Mouse (Mus musculus) embryonic facial prominence, embryonic 10.5 days (tissue): Measurements from ENCODE around the gene Stn1. TPM values are rescaled to one million over a fixed set of nuclear protein-coding genes. Genes with fewer than 3 reads are reported as not detected.

Source experiments
- DNase-seq: peaks from one replicate; pipeline ENCODE4 v3.0.0-alpha.2; 2017; ENCODE audit warnings: low spot score
- H3K27ac ChIP-seq: fragments of 300-500 bp; sonication (generic); replicated peaks from 2 replicates; pipeline ENCODE4 v1.5.1; 2016; ENCODE audit warnings: mild to moderate bottlenecking
- H3K27me3 ChIP-seq: fragments of 300-500 bp; sonication (generic); replicated peaks from 2 replicates; pipeline ENCODE4 v1.6.1; 2016; ENCODE audit warnings: low read depth, mild to moderate bottlenecking; ENCODE audit not compliant: poor library complexity, severe bottlenecking
- H3K36me3 ChIP-seq: fragments of 300-500 bp; sonication (generic); replicated peaks from 2 replicates; pipeline ENCODE4 v1.6.1; 2016; ENCODE audit warnings: mild to moderate bottlenecking, moderate library complexity
- H3K4me1 ChIP-seq: fragments of 300-500 bp; sonication (generic); 2 replicates; pipeline ENCODE4 v1.6.1; 2016
- H3K4me3 ChIP-seq: fragments of 300-500 bp; sonication (generic); 2 replicates; pipeline ENCODE4 v1.5.1; 2016; ENCODE audit warnings: mild to moderate bottlenecking, moderate library complexity
- H3K9me3 ChIP-seq: fragments of 300-500 bp; sonication (generic); 2 replicates; pipeline ENCODE4 v1.6.1; 2016; ENCODE audit warnings: mild to moderate bottlenecking
- WGBS: fragments of 180-500 bp; shearing (Covaris S2); methylation state at CpG from one replicate; pipeline ENCODE4 v1.1.7; 2016; 5-methylcytosine and 5-hydroxymethylcytosine counted together
- polyA plus RNA-seq: library from polyadenylated mRNA; unstranded; fragments of >200 nt; fragmentation: Nextera tagmentation; extraction: Ambion mirVana; gene quantifications from 2 replicates; pipeline ENCODE4 v1.2.1, GENCODE M21; 2016

Stn1 gene
- polyA plus RNA-seq, 1 experiment from 2014 or later: 68.3 TPM

GRCm38 (mm10) chr19:47561996-47562441 lies 24.7 kb upstream of the Stn1 start:
- WGBS: 52% methylated on average over 5 of the region's 5 CpGs
- Histone ChIP-seq H3K9me3 (no peaks in the 10 kb centered on the region), H3K4me3 (no peak overlapping the region), H3K27me3 (peaks cover 9% of the 10 kb centered on the region; the same call in 1 of the 2 replicates), H3K27ac (no peak overlapping the region), H3K36me3 (no peaks in the 10 kb centered on the region), H3K4me1 (peaks cover 17% of the 10 kb centered on the region; the same call in 1 of the 2 replicates)
- DNase-seq: no peak

- Histone ChIP-seq H3K36me3 (no peaks in the 10 kb centered on the region), H3K9me3 (no peaks in the 10 kb centered on the region), H3K27ac (no peak overlapping the region), H3K4me1 (peaks cover 12% of the 10 kb centered on the region; the same call in 1 of the 2 replicates), H3K4me3 (no peak overlapping the region), H3K27me3 (no peaks in the 10 kb centered on the region)
- DNase-seq: no peak
- WGBS: 88% methylated on average over 12 of the region's 12 CpGs
These were observed 23.3 kb upstream of the Stn1 start for GRCm38 (mm10) chr19:47560544-47561161.

GRCm38 (mm10) chr19:47559751-47560512 lies 22.6 kb upstream of the Stn1 start:
- H3K4me1 ChIP-seq: peaks cover 11% of the 10 kb centered on the region; the same call in 1 of the 2 replicates
- H3K9me3 ChIP-seq: no peaks in the 10 kb centered on the region
- H3K36me3 ChIP-seq: no peaks in the 10 kb centered on the region
- WGBS: 68% methylated on average over 14 of the region's 14 CpGs
- DNase-seq: no peak
- H3K27me3 ChIP-seq: no peaks in the 10 kb centered on the region
- no peak overlapping the region for H3K27ac ChIP-seq
- no peak overlapping the region for H3K4me3 ChIP-seq

- no peak overlapping the region for H3K27ac ChIP-seq
- 71% methylated on average over 5 of the region's 5 CpGs for WGBS
- H3K36me3 ChIP-seq: no peaks in the 10 kb centered on the region
- DNase-seq: no peak
- no peak overlapping the region for H3K4me3 ChIP-seq
- peaks cover 11% of the 10 kb centered on the region; the same call in 1 of the 2 replicates for H3K4me1 ChIP-seq
- 0 out of 2 replicates have a peak, but pooled peaks cover 4% of the 10 kb centered on the region for H3K27me3 ChIP-seq
- no peaks in the 10 kb centered on the region for H3K9me3 ChIP-seq
These were observed 21.8 kb upstream of the Stn1 start for GRCm38 (mm10) chr19:47559145-47559544.

GRCm38 (mm10) chr19:47549584-47549983 lies 12.3 kb upstream of the Stn1 start:
- H3K4me1 ChIP-seq: no peaks in the 10 kb centered on the region
- no peak for DNase-seq
- H3K27ac ChIP-seq: no peak overlapping the region
- no peak overlapping the region for H3K4me3 ChIP-seq
- WGBS: 90% methylated on average over 4 of the region's 4 CpGs
- H3K9me3 ChIP-seq: no peaks in the 10 kb centered on the region
- no peaks in the 10 kb centered on the region for H3K36me3 ChIP-seq
- H3K27me3 ChIP-seq: 0 out of 2 replicates have a peak, but pooled peaks cover 3% of the 10 kb centered on the region

GRCm38 (mm10) chr19:47549174-47549573 lies 11.9 kb upstream of the Stn1 start:
- Histone ChIP-seq H3K9me3 (no peaks in the 10 kb centered on the region), H3K27ac (no peak overlapping the region), H3K36me3 (no peaks in the 10 kb centered on the region), H3K4me3 (no peak overlapping the region), H3K4me1 (no peaks in the 10 kb centered on the region), H3K27me3 (no peaks in the 10 kb centered on the region)
- 90% methylated on average over 9 of the region's 9 CpGs for WGBS
- DNase-seq: no peak

- DNase-seq: no peak
- Histone ChIP-seq H3K27me3 (no peaks in the 10 kb centered on the region), H3K4me3 (no peak overlapping the region), H3K27ac (no peak overlapping the region), H3K9me3 (no peaks in the 10 kb centered on the region), H3K36me3 (no peaks in the 10 kb centered on the region), H3K4me1 (no peaks in the 10 kb centered on the region)
- WGBS: 92% methylated on average over 11 of the region's 11 CpGs
These were observed 11.2 kb upstream of the Stn1 start for GRCm38 (mm10) chr19:47548432-47549076.

- H3K9me3 ChIP-seq: no peaks in the 10 kb centered on the region
- H3K27me3 ChIP-seq: no peaks in the 10 kb centered on the region
These were observed 8.2 kb upstream of the Stn1 start for GRCm38 (mm10) chr19:47545528-47545927.

GRCm38 (mm10) chr19:47545055-47545454 lies 7.7 kb upstream of the Stn1 start:
- Histone ChIP-seq H3K4me3 (no peak overlapping the region), H3K27ac (no peak overlapping the region), H3K9me3 (no peaks in the 10 kb centered on the region), H3K4me1 (no peaks in the 10 kb centered on the region), H3K27me3 (no peaks in the 10 kb centered on the region), H3K36me3 (no peaks in the 10 kb centered on the region)
- no peak for DNase-seq
- 63% methylated on average over 3 of the region's 3 CpGs for WGBS

More at GRCm38 (mm10) chr19:47545528-47545927, 8.2 kb upstream of the Stn1 start:
- Histone ChIP-seq H3K4me3 (no peak overlapping the region), H3K36me3 (no peaks in the 10 kb centered on the region), H3K27ac (no peak overlapping the region), H3K4me1 (no peaks in the 10 kb centered on the region)
- DNase-seq: no peak

GRCm38 (mm10) chr19:47542441-47542840 lies 5.1 kb upstream of the Stn1 start:
- Histone ChIP-seq H3K36me3 (no peaks in the 10 kb centered on the region), H3K4me1 (peaks cover 16% of the 10 kb centered on the region), H3K4me3 (no peak overlapping the region), H3K27ac (no peak overlapping the region), H3K9me3 (no peaks in the 10 kb centered on the region), H3K27me3 (no peaks in the 10 kb centered on the region)
- 81% methylated on average over 7 of the region's 7 CpGs for WGBS
- no peak for DNase-seq

- Histone ChIP-seq H3K4me3 (no peak overlapping the region), H3K4me1 (peaks cover 33% of the 10 kb centered on the region), H3K36me3 (peaks cover 4% of the 10 kb centered on the region), H3K27me3 (no peaks in the 10 kb centered on the region), H3K9me3 (no peaks in the 10 kb centered on the region), H3K27ac (no peak overlapping the region)
- 17% methylated on average over 6 of the region's 6 CpGs for WGBS
- peak; percentile 21 for DNase-seq
These were observed 1.5 kb upstream of the Stn1 start for GRCm38 (mm10) chr19:47538801-47539200.

GRCm38 (mm10) chr19:47537879-47538278 lies 572 bp upstream of the Stn1 start:
- WGBS: 79% methylated on average over 6 of the region's 6 CpGs

More at GRCm38 (mm10) chr19:47537879-47538278, 572 bp upstream of the Stn1 start:
- Histone ChIP-seq H3K4me3 (peak overlapping the region; percentile 59), H3K36me3 (peaks cover 13% of the 10 kb centered on the region), H3K27ac (peak overlapping the region; percentile 86; the same call in 1 of the 2 replicates), H3K27me3 (no peaks in the 10 kb centered on the region), H3K4me1 (peaks cover 33% of the 10 kb centered on the region), H3K9me3 (no peaks in the 10 kb centered on the region)
- no peak for DNase-seq
